Mouse (Mus musculus): Measurements from ENCODE around the gene 4933407L21Rik. TPM values are rescaled to one million over a fixed set of nuclear protein-coding genes. Genes with fewer than 3 reads are reported as not detected.

The 4933407L21Rik gene
- polyA plus RNA-seq, 1 experiment, result not detected

DNA sequence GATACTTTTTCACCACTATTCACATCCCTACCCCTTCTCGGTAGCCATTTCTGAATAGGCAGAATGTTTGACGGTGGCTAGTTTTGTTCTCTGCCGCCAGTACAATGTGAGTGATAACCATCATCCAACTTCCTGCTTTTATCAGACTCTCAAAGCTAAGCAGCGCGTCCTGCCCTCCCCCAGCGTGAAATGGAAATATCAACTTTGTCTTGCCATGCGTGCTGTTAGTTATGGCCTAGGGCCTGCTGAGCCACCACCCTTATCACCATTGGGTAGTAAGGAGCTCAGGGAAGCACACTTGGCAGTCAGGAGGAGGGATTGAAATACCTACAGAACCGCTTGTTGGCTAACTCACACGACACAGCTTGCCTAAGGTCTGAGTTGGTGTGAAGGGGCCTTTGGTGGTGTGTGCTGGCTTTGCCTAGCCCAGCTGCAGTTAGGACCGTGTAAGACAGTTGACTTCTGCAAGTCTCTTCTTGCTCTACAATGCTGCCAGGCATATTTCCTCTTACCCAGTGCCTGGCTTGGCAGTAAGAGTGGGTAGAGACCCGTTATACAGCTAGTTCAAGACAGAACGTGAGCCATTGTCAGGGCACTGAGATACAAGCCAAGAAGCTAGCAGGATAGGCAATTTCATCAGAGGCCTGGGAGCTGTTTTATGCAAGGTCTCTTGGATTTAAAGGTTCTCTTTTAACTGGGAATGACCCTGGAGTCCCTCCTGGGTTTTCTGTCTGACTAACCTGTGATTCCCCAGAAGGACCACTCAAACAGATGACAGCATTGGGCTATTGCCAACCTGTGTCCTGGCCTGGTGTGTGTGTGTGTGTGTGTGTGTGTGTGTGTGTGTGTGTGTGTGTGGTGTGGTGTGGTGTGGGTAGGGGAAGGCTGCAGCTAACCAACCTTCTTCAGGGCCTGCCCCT is 31.2 kb upstream of the 4933407L21Rik start:
- WGBS, result 23% methylated on average over 12 of the region's 12 CpGs
- TF ChIP-seq CTCF (IDR thresholded peaks at IDR 0.05; ENCODE audit: control insufficient read depth, insufficient read depth, low read length), result no peak
- Histone ChIP-seq H3K27ac (ENCODE audit: control insufficient read depth, insufficient read depth, low read depth, low read length, poor library complexity) (no peak overlapping the region), H3K4me1 (ENCODE audit: control insufficient read depth, insufficient read depth, low read length) (no peaks in the 10 kb centered on the region; the same call in 1 of the 2 replicates), H3K4me3 (replicated peaks; ENCODE audit: control insufficient read depth, low read depth, low read length) (no peak overlapping the region)

- no peak overlapping the region for H3K27ac ChIP-seq (ENCODE audit: control insufficient read depth, insufficient read depth, low read depth, low read length, poor library complexity)
- no peak overlapping the region for H3K4me3 ChIP-seq (replicated peaks; ENCODE audit: control insufficient read depth, low read depth, low read length)
- WGBS, result 72% methylated on average over 8 of the region's 8 CpGs
- no peak for TF ChIP-seq CTCF (IDR thresholded peaks at IDR 0.05; ENCODE audit: control insufficient read depth, insufficient read depth, low read length)
- no peak for TF ChIP-seq POLR2A (IDR thresholded peaks at IDR 0.05; ENCODE audit: borderline replicate concordance, control insufficient read depth, low read depth, low read length)
- no peaks in the 10 kb centered on the region; the same call in 1 of the 2 replicates for H3K4me1 ChIP-seq (ENCODE audit: control insufficient read depth, insufficient read depth, low read length)
Observed at GRCm38 (mm10) chr1:85897901-85898760, 30.2 kb upstream of the 4933407L21Rik start.

DNA sequence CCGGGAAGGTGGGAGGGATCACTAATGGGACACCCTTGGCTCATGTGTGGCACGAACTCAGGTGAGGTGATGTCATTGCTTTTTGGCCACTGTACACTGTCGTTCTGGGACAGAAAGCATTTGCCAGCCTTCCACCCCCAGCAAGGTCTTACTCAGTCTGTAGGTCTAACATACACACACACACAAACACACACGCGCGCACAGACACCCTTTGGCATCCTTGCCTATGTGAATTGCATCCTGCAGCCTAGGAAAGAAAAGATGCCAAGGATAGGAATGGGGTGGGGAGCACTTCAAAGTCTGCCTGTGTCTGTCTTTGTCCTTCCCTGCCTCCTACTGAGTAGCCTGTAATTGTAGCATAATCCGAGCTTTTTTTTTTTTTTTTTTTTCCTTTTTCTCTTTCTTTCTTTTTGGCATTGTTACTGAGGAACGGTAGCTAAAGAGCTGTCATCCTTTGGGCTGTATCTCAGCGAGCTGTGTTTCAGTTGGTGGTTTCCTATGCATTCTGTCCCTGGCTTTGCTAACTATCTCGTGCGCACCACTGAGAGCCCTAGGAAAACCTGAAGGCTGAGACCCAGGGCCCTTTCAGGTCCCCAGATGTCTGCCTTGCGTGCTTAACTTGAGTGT is 29.4 kb upstream of the 4933407L21Rik start:
- H3K4me3 ChIP-seq (replicated peaks; ENCODE audit: control insufficient read depth, low read depth, low read length), result no peak overlapping the region
- TF ChIP-seq CTCF (IDR thresholded peaks at IDR 0.05; ENCODE audit: control insufficient read depth, insufficient read depth, low read length), result no peak
- no peak for TF ChIP-seq POLR2A (IDR thresholded peaks at IDR 0.05; ENCODE audit: borderline replicate concordance, control insufficient read depth, low read depth, low read length)
- no peaks in the 10 kb centered on the region; the same call in 1 of the 2 replicates for H3K4me1 ChIP-seq (ENCODE audit: control insufficient read depth, insufficient read depth, low read length)
- 69% methylated on average over 12 of the region's 12 CpGs for WGBS
- no peak overlapping the region for H3K27ac ChIP-seq (ENCODE audit: control insufficient read depth, insufficient read depth, low read depth, low read length, poor library complexity)

GRCm38 (mm10) chr1:85899388-85899761 is 28.9 kb upstream of the 4933407L21Rik start:
- Histone ChIP-seq H3K27ac (ENCODE audit: control insufficient read depth, insufficient read depth, low read depth, low read length, poor library complexity) (no peak overlapping the region), H3K4me1 (ENCODE audit: control insufficient read depth, insufficient read depth, low read length) (no peaks in the 10 kb centered on the region; the same call in 1 of the 2 replicates)
- no peak for TF ChIP-seq POLR2A (IDR thresholded peaks at IDR 0.05; ENCODE audit: borderline replicate concordance, control insufficient read depth, low read depth, low read length)
- TF ChIP-seq CTCF (IDR thresholded peaks at IDR 0.05; ENCODE audit: control insufficient read depth, insufficient read depth, low read length), result no peak

GRCm38 (mm10) chr1:85900521-85901333 is 27.6 kb upstream of the 4933407L21Rik start:
- no peak overlapping the region for H3K4me3 ChIP-seq (replicated peaks; ENCODE audit: control insufficient read depth, low read depth, low read length)
- H3K4me1 ChIP-seq (ENCODE audit: control insufficient read depth, insufficient read depth, low read length), result no peaks in the 10 kb centered on the region; the same call in 1 of the 2 replicates
- 64% methylated on average over 7 of the region's 7 CpGs for WGBS
- TF ChIP-seq POLR2A (IDR thresholded peaks at IDR 0.05; ENCODE audit: borderline replicate concordance, control insufficient read depth, low read depth, low read length) (no peak), CTCF (IDR thresholded peaks at IDR 0.05; ENCODE audit: control insufficient read depth, insufficient read depth, low read length) (no peak)
- H3K27ac ChIP-seq (ENCODE audit: control insufficient read depth, insufficient read depth, low read depth, low read length, poor library complexity), result no peak overlapping the region

More at GRCm38 (mm10) chr1:85899388-85899761, 28.9 kb upstream of the 4933407L21Rik start:
- no peak overlapping the region for H3K4me3 ChIP-seq (replicated peaks; ENCODE audit: control insufficient read depth, low read depth, low read length)

DNA sequence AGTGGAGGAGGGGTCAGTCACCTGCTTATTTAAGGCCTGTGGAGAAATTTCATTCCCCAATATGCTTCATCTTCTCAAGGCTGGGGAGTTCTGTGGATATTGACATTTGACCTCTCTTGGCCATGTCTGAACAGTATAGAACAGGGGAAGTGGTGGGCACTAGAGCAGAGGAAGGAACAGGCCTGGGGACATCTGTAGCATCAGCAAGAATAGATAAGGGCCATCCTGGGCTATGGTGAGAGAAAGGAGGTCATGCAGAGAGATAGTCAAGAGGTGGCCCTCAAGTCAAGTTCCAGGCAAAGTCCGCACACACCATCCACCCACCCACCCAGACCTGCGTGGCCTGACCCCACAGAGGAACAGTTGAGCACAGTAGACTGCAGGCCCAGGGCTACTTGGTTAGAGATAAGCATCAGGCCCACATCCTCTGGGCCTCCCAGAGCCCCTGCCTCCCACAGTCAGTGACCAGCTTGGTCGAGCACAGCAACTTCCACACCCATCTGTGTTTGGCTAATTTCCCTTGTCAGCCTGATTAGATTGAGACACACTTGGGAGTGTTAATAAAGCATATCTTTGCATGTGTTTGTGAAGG is 26.7 kb upstream of the 4933407L21Rik start:
- Histone ChIP-seq H3K4me1 (ENCODE audit: control insufficient read depth, insufficient read depth, low read length) (no peaks in the 10 kb centered on the region), H3K27ac (ENCODE audit: control insufficient read depth, insufficient read depth, low read depth, low read length, poor library complexity) (no peak overlapping the region), H3K4me3 (replicated peaks; ENCODE audit: control insufficient read depth, low read depth, low read length) (no peak overlapping the region)
- TF ChIP-seq CTCF (IDR thresholded peaks at IDR 0.05; ENCODE audit: control insufficient read depth, insufficient read depth, low read length) (no peak), POLR2A (IDR thresholded peaks at IDR 0.05; ENCODE audit: borderline replicate concordance, control insufficient read depth, low read depth, low read length) (no peak)
- WGBS, result 41% methylated on average over 3 of the region's 3 CpGs

DNA sequence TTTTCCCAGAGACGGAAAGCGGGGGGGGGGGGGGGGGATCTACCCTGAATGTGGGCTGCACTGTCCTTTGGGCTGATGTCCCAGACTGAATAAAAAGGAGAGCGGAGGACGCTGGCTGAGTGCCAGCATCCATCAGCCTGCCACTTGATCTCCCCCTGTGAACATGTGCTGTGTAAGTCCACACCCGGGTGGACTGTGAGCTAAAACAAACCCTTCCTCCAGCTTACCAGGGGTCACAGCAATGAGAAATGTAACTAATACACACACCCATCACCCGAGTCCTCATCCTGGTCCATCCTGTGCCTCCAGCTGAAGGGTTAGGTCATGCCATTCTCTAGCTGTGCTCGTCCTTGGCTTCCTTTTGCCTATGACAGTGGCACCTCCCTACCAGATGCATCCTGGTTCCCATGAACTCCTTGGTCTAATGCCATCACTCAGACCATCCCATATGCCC is 26.1 kb upstream of the 4933407L21Rik start:
- Histone ChIP-seq H3K4me1 (ENCODE audit: control insufficient read depth, insufficient read depth, low read length) (no peaks in the 10 kb centered on the region), H3K27ac (ENCODE audit: control insufficient read depth, insufficient read depth, low read depth, low read length, poor library complexity) (no peak overlapping the region), H3K4me3 (replicated peaks; ENCODE audit: control insufficient read depth, low read depth, low read length) (no peak overlapping the region)
- no peak for TF ChIP-seq CTCF (IDR thresholded peaks at IDR 0.05; ENCODE audit: control insufficient read depth, insufficient read depth, low read length)
- no peak for TF ChIP-seq POLR2A (IDR thresholded peaks at IDR 0.05; ENCODE audit: borderline replicate concordance, control insufficient read depth, low read depth, low read length)
- 58% methylated on average over 7 of the region's 7 CpGs for WGBS

Data from bone marrow, adult 2 months (tissue).